In the genomic region with DNA sequence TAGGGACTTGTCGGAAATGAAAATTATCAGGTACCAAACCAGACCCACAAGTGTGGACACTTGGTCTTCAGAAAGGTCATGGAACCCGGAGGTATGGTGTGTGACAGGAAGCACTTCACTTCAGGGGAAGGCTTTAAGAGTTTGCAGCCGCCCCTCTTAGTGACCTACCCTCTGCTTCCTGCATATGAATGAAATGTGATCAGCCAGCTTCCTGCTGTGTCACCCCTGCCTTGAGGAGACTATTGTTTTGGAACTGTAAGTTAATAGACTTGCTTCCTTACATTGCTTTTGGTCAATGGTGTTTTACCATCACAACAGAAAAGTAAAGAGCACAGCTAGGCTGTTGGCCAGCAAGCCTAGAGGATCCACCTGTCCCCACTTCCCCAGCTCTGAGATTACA, we compare ENCODE assay signal across 18 mouse cellular contexts.
"Had no signal": no experiment of that assay in that cellular context is flagged by ENCODE, and none has a peak within 500 bp of the region (broad histone marks: within the 10 kb centered on the region; RNA-seq: fewer than 3 reads in every experiment).

No protein-coding gene starts in this region.

- ATAC-seq: liver, postnatal 0 days; midbrain, embryonic 16.5 days had no signal

- H3K9ac ChIP-seq: liver, postnatal 0 days; lung, embryonic 14.5 days; midbrain, embryonic 12.5 days; neural tube, embryonic 13.5 days; neural tube, embryonic 15.5 days had no signal

- H3K27me3 ChIP-seq: midbrain, embryonic 12.5 days; neural tube, embryonic 13.5 days; neural tube, embryonic 15.5 days had no signal

- H3K4me3 ChIP-seq: midbrain, embryonic 10.5 days; midbrain, embryonic 12.5 days; myocyte; neural tube, embryonic 13.5 days; neural tube, embryonic 15.5 days had no signal

- H3K36me3 ChIP-seq: midbrain, embryonic 10.5 days; midbrain, embryonic 12.5 days; neural tube, embryonic 13.5 days; neural tube, embryonic 15.5 days had no signal

- H3K9me3 ChIP-seq: midbrain, embryonic 10.5 days; midbrain, embryonic 12.5 days; neural tube, embryonic 13.5 days; neural tube, embryonic 15.5 days had no signal

- H3K27ac ChIP-seq: midbrain, embryonic 10.5 days; midbrain, embryonic 12.5 days; neural tube, embryonic 13.5 days; neural tube, embryonic 15.5 days had no signal

- H3K4me2 ChIP-seq: lung, embryonic 14.5 days; midbrain, embryonic 12.5 days; neural tube, embryonic 13.5 days; neural tube, embryonic 15.5 days had no signal

- DNase-seq: liver, postnatal 0 days; lung, embryonic 14.5 days; lung, postnatal 10 days; lung, postnatal 4 days; midbrain, embryonic 14.5 days; retina, postnatal 1 day; right cerebral cortex, adult 18-20 months; right cerebral cortex, postnatal 25 days; right cerebral cortex, postnatal 4 days; spleen, adult 18-20 months; thymus, adult 2 months; thymus, postnatal 36 days had no signal

- H3K4me1 ChIP-seq: midbrain, embryonic 10.5 days; midbrain, embryonic 12.5 days; neural tube, embryonic 13.5 days; neural tube, embryonic 15.5 days had no signal
